Mouse (Mus musculus): Measurements from ENCODE around the gene Pop5.

Pop5 gene

DNA sequence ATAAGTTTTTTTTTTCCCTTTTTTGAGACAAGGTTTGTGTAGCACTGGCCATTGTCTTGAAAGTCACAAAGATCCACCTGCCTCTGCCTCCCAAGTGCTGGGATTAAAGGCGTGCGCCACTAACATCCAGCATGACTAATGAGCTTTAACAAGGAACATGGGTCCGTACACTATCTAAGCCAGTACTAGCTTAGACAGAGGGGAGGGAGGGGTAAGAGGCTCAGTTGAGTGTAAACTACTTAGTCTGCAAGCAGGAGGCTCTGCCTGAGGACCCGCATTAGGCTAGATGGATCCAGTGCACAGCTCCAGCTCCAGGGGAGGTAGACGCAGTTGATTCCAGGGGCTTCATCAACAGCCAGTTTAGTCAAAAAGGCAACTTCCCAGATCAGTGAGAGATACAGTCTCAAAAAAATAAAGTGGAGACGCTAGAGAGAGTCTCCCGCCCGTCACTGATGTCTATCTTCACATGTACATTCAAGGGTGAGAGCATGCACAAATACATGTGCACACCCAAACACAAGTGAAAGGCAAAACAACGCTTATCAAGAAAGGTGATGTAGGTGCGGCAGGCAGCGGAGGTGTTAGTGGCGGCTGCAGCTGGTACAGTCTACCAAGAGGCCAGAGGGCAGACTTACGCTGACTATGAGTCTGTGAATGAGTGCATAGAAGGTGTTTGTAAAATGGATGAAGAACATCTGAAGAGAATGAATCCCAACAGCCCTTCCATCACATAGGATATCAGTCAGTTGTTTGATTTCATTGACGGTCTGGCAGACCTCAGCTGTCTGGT, 27.1 kb downstream of the Pop5 start:
- DNase-seq (ENCODE audit: low spot score), result no peak

DNA sequence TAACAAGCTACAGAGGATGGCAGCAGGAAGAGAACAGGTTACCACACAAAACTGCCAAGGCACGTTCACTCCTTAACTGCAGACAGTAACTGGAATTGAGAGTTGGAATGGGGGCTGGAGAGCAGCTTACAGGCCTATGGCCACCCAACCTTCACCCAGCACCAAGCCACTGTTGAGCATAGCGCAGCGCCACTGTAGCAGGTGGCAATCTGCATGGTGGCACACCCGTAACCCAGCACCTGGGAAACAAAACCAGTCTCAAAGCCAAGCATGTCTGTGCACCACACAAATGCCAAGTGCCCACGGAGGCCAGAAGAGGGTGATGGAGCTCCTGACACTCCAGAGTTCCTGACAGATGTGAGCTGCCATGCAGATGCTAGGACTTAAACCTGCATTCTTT, 30.7 kb downstream of the Pop5 start:
- no peak for DNase-seq (ENCODE audit: low spot score)

DNA sequence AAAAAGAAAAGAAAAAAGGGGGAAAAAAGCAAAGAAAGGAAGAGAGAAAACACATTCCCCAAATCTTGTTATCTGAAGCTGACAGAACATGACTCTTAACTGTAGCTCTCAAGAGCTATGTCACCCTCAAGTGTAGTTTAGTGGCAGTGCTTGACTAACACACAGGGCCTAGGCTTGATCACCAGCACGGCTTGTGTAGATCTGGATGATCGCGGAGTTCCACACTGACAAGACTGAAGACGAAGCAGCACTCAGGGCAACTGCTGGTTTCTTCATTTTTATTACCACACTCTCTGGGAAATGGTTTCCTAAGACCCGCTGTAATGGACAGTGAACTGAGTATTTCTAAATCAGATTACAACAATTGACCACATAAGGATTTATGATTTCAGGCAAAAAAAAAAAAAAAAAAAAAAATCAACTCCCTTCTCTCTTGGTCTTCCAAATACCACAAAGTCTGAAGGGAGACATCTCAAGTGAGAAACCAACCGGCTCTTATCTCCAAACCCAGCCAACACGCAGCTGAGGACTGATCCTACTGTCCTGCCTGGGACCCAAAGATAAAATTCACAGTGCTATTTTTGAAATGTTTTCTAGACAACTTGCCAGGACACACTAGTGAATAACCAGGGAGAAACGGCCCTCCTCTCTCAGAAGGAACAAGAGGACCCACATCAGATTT, 31.3 kb downstream of the Pop5 start:
- DNase-seq (ENCODE audit: low spot score), result no peak

DNA sequence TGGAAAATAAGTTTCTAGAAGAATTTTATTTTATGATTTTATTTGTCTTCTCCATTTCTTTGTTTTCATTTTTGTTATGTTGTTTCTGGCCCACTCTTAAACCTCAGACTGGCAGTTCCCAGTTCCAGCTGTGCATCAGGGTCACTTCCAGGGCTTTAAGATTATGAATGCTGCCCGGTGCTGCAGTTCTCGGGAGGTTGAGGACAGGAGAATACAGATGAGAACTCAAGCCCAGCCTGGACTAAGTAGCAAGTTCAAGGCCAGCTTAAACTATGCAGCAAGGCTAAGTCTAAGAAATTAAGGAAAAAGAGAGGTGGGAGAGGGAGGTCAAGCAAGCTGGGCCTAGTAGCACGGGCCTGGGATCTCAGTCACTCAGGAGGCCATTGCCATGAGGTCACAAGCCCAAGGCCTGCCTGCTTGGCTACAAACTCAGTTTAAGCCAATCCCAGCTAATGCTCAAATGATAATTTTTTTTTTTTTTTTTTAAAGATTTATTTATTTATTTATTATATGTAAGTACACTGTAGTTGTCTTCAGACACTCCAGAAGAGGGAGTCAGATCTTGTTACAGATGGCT, 31.9 kb downstream of the Pop5 start:
- no peak for DNase-seq (ENCODE audit: low spot score)

DNA sequence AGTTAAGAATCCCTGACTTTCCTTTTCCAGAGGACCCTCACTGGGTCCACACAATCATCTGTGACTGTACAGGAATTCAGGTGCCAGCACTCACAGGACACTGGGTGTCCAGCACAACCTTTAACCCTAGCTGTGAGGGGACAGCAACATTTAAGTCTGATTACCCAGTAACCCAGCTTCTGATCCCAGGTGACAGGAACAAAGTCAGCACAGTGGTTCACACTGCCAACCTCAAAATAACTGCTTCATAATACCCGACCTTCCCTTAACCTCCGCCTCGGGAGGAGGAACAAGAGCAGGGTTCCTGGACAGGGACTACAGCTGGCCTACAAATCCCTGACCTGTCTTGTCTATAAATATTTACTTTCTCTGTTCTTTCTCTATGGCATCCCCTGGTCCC, 32.6 kb downstream of the Pop5 start:
- no peak for DNase-seq (ENCODE audit: low spot score)

DNA sequence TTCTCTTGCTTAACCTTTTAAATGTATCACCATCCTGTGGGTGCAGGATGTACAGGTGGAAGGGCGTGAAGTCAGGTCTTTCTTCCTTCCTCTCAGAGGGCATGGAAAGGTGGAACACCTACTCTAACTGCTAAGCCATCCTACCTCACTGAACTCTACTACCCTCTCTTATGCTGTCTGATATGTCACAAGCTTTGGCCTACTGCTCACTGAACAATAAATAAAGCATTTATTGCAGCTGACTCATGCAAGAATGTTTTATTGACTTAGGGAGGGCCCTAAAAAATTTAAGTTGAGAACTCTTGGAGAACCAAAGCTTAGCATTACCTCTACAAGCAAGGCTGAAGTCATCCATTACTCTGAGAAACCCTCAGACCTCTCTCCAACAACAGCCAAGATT, 34.3 kb downstream of the Pop5 start:
- no peak for DNase-seq (ENCODE audit: low spot score)

DNA sequence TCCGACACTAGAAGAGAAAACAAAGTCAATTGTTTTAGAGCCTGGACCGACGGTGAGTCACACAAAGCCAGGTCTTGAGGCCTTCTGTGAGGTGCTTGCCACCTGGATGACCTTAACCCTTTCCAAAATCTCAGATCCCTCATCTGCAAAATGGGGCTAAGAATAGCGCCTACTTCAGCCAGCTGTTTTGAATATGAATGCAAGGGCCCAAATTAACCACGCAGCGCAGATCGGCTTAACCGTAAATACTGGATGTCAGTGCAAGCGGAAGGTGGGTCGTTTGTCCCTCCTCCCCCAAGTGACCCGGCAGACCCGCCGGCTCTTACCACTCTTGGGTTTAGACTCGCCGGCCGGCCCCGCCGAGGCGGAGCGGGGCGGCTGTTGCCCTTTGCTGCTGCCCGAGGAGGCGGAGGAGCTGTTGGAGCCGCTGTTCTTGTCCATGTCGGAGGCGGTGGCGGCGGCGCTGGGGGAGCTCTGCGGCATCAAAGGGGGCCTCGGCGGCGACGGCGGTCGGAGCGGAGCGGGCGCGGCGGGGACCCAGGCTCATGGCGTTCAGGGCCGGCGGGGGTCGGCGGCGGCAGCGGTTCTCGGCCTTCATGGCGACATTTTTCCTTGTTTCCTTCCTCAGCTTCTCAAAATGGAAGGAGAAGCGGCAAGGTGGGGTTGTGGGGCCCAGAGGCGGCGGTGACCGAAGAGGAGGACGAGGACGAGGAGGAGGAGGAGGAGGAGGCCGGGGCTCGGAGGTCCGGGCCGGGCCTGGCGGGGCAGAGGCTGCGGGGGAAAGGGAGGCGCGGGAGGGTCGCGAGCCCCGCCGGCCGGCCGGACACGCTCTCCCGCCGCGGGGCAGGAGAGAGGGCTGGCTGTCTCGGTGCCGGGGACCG, 36.5 kb downstream of the Pop5 start:
- peak; percentile 31 for DNase-seq (ENCODE audit: low spot score)

DNA sequence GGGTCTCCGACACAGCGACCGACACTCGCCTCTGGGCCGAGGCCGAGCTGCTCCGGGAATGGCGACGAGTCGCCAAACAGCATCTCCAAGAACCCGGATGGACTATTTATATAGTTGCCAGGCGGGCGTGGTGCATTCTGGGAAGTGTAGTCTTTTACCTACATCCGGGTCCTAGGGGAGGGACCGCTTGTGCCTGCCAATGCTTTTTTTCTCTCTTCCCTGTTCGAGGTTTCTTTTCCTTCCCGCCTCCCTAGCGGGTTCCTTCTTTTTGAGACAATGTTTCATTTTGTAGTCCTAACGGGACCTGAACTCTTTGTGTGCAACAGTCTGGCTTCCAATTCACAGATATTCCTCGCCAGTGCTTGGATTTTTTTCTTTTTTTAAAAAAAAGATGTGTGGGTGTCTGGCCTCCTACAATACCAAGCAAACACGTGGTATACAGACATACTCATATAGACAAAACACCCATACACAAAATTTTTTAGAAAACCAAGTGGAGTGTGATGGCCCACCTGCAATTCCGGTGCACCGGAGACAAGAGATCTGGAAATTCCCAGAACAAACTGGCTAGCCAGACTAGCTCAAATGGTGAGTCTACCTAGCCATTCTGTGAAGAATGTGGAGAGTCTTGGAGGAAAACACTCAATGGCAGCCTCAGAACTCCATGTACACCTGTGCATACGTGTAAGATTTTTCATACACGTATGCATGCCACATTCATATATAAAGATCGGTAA, 37.3 kb downstream of the Pop5 start, which contains the start of gene Rnf10:
Rnf10 (minus strand) TSS at position 87 of the 737 bp plus-strand sequence.
- peak; percentile 98 for DNase-seq (ENCODE audit: low spot score)

DNA sequence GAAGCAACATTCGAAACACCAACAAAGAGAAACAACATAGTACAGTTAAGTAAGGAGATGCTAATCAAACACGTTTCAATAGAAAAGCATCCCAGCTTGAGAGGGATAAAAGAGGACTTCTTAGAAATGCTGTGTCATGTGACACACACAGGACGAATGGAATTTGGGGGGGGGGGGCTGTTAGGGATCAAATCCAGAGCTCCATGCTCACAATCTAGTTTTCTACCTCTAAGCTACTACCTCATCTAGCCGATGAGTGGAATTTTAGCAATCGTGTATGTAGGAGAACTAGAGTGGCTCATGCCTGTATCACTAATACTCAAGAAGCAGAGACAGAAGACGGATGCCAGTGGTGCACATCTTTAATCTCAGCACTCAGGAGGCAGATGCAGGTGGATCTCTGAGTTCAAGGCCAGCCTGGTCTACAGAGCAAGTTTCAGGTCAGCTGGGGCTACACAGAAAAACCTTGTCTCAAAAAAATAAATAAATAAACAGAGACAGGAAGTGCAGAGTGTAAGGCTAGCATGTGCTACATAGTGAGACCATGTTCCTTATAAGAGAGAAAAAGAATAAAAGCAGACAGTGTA, 38.0 kb downstream of the Pop5 start:
- no peak for DNase-seq (ENCODE audit: low spot score)

DNA sequence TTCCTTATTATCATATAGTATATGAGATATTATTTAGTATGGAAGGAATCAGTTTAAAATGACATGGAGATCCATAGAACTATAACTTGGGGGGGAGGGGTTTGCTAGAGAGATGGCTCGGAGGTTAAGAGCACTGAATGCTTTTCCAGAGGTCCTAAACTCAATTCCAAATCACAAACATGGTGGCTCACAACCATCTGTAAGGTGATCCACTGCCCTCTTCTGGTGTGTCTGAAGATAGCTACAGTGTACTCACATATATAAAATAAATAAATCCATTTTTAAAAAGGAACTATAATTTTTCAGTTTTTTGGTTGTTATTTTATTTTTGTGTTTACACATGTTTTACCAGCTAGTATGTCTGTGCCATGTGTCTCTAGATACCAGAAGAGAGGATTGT, 38.7 kb downstream of the Pop5 start:
- no peak for DNase-seq (ENCODE audit: low spot score)

DNA sequence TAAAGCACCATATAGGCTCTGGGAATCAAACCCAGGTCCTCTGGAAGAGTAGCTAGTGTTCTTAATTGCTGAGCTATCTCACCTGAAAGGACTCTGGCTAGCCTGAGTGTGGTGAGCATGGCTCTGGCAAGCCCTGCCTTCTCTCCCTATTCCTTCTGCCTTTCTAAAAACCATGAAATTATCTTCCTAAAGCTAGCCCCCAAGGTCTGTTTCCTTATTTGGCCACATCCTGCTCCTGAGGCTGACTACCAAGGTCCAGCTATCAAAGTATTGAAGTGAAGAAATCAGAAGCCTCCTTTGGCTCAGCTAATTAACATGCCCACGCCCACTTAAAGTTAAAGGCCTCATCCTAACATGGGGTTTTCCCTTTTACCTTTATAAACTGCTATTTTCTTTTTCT, 39.1 kb downstream of the Pop5 start:
- DNase-seq (ENCODE audit: low spot score), result no peak

DNA sequence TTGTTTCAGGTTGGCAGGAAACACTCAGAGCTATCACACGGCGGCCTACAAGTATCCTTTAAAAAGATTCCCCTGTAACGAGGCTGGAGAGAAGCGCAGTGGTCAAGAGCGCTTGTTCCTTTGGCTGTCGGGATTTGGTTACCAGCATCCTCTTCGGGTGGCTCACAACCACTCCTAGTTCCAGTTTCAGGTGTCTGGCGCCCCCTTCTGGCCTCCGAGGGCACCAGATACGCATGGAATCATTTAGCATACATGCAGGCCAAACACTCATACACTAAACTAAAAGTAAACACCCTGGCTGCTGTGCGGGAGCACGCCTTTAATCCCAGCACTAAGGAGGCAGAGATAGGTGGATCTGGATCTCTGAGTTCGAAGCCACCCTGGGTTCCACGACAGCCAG, 40.4 kb downstream of the Pop5 start:
- DNase-seq (ENCODE audit: low spot score), result no peak

DNA sequence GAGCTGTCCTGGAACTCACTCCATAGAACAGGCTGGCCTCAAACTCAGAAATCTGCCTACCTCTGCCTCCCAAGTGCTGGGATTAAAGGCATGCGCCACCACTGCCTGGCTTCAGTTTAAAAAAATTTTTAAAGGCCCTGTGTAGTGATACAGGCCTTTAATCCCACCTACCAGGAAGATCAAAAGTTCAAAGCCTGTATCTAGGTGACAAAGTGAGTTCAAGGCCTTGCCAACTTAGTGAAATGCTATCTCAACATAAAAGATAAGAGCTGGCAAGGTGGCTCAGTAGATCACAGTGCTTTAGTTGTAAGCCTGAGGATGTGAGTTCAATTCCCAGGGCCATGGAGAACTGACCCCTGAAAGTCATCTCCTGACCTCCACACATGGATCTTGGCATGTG, 42.4 kb downstream of the Pop5 start:
- DNase-seq (ENCODE audit: low spot score), result no peak

DNA sequence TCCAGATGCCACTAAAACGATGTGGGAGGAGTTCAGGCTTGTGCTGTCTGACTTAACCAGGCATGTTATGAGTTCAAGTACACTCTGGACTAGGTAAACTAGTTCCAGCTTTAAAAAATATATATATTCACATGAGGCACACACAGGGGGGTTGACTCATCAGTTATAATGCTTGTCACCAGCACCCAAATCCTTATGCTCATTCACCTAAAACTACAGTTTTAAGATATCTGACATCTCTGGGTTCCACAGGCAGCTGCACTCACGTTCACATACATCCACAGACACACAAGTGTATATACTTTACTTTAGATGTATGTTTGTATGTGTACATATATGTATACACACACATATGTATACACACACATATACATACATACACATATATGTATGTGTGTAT, 43.1 kb downstream of the Pop5 start:
- DNase-seq (ENCODE audit: low spot score), result no peak

DNA sequence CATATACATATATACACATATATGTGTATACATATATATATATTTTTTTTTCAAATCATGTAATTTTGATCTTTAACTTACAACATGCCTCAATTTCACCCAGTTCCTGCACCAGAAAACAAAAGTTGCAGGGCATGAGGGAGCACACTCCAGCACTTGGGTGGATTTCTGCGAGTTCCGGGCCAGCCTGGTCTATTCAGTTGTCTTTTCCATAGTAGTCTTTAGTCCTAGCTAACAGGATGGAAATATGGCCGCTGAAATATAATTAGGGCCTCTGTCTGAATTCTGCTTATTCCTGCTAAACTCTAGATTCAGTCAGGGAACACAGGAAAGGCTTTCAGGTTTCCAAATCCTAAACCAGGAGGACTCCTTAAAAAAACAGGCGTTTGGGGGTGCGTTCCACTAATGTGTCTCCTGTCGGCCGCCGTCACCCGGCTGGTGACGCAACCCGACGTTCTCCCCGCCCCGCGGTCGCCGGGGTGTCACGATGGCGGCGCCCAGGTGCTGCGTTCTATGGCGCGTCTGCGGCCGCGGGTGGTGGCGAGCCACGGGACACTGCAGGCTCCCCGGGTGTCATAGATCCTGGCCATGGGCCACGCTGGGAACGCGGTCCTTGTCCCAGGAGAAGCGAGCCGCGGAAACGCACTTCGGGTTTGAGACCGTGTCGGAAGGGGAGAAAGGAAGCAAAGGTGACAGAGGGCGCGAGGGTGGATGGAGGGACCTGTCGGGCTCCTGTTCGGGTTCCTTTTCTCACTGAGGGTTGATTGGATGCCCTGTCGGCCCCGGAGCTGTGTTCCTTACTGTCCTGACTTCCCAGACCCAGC, 43.8 kb downstream of the Pop5 start, which contains the start of gene Coq5:
Coq5 (plus strand) TSS at position 441 of the 824 bp plus-strand sequence.
- DNase-seq (ENCODE audit: low spot score), result peak; percentile 80

DNA sequence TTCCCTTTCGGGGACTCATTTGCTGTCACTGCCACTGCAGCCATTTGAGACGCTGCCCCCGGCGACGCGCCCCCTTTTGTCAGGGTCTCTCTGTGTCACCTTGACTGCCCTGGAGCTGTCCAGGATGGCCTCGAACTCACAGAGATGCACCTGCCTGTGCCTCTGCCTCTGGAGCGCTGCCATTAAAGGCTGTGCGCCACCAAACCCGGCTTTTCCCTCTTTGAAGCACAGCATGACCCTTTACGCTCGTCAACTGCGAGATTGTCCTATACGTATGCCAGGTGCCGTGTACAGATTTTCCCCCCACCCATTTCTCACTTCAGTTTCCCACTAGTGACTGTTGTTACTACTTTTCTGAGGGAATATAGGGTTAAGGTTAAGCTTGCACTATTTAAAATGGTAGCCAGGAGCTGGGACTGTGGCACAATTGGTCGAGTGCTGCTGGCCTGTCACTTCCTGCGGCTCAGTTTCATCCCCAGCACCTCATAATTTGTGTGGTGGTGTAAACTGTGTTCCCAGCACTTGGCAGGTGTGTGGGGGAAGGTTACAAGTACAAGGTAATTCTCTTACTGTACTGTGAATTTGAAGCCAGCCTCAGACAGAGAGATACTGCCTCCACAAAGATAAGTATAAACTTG, 44.5 kb downstream of the Pop5 start:
- DNase-seq (ENCODE audit: low spot score), result no peak

DNA sequence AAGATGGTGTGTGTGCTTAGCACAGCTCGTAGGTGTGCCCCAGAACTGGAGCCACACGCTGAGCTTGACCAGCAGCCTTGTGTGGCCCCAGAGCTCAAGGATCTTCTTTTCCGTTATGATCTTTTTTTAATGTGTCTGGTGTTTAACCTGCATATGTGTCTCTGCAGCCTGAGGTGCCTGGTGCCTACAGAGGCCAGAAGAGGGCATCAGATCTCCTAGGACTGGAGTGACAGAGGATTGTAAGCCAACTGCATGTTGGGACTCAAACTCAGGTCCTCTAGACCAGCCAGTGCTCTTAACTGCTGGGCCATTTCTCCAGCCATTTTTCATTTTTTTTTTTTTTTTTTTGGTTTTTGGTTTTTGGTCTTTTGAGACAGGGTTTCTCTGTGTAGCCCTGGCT, 49.1 kb downstream of the Pop5 start:
- no peak for DNase-seq (ENCODE audit: low spot score)

DNA sequence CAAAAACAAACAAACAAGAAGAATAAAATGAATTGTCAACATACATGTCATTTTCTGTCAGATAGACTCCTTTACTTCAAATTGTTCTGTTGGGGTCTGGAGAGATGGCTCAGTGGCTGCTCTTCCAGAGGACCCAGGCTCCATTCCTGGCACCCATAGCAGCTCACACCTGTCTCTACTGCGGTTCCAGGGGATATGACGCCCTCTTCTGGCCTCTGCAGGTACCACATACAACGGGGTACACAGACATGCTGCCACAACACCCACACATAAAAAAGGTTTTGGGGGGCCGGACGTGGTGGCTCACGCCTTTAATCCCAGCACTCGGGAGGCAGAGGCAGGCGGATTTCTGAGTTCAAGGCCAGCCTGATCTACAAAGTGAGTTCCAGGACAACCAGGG, 58.5 kb downstream of the Pop5 start:
- no peak for DNase-seq (ENCODE audit: low spot score)

Data from ovary, postnatal 14 days (tissue).